Mouse (Mus musculus): Measurements from ENCODE around the gene Adamts17.

DNA sequence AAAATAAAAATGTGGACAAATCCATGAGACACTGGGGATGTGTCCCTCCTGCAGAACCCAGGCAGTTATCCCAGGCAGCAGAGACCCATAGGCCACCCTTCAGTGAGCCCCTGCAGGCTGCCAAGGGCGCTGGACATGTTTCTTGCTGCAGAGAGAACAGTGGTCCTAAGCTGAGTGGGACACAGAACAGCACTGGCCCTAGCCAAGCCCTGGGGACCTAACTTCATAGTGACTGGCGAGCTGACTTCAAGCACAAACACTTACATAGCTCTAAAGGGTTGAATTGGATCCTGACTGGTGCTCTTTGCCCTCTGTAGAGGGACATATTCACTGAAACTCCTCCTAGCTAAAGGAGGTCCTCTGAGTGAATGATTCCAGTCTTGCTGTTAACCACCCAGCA is 223.0 kb downstream of the Adamts17 start:
- no peak for TF ChIP-seq CTCF (IDR thresholded peaks at IDR 0.05; ENCODE audit: extremely low read depth, insufficient read length, insufficient replicate concordance, low read depth, low read length)
- no peak for TF ChIP-seq POLR2A (IDR thresholded peaks at IDR 0.05; ENCODE audit: low read depth, low read length)
